Mouse (Mus musculus) kidney, adult 2 months (tissue): Measurements from ENCODE around the gene Ndc1. TPM values are rescaled to one million over a fixed set of nuclear protein-coding genes. Genes with fewer than 3 reads are reported as not detected.
A peak's percentile ranks its signal among the peaks of the same experiment; 100 is the strongest.

Experiments
- DNase-seq: peaks from one replicate; pipeline ENCODE4 v3.0.0; 2021
- H3K27ac ChIP-seq: fragments of 200-500 bp; 2 replicates; pipeline ENCODE4 v1.5.1; 2012; ENCODE audit warnings: low read depth, low read length, control low read depth, inconsistent platforms; ENCODE audit not compliant: insufficient read depth
- H3K27me3 ChIP-seq: fragments of 200-500 bp; replicated peaks from 2 replicates; pipeline ENCODE4 v1.6.1; 2012; ENCODE audit warnings: mild to moderate bottlenecking, moderate library complexity, low read length, inconsistent platforms; ENCODE audit not compliant: control insufficient read depth, insufficient read depth
- H3K36me3 ChIP-seq: fragments of 200-500 bp; 2 replicates; pipeline ENCODE4 v1.6.1; 2012; ENCODE audit warnings: mild to moderate bottlenecking, moderate library complexity, low read length, inconsistent platforms; ENCODE audit not compliant: control insufficient read depth, insufficient read depth
- H3K4me1 ChIP-seq: fragments of 200-500 bp; 2 replicates; pipeline ENCODE4 v1.6.1; 2011; ENCODE audit warnings: low read length; ENCODE audit not compliant: control insufficient read depth, insufficient read depth
- H3K4me3 ChIP-seq: fragments of 200-500 bp; 2 replicates; pipeline ENCODE4 v1.5.1; 2011; ENCODE audit warnings: mild to moderate bottlenecking, low read depth, low read length, control low read depth; ENCODE audit not compliant: insufficient read depth
- CTCF ChIP-seq: fragments of 200-500 bp; conservative IDR thresholded peaks from 2 replicates; pipeline ENCODE4 v1.5.1; 2011; ENCODE audit warnings: low read depth, mild to moderate bottlenecking, control low read depth, low read length, moderate library complexity, mixed read lengths; ENCODE audit not compliant: insufficient read depth, insufficient read length
- POLR2A ChIP-seq: fragments of 200-500 bp; IDR thresholded peaks from one replicate; pipeline ENCODE4 v1.6.1; 2011; ENCODE audit warnings: low read depth, low read length, control low read depth
- WGBS: fragments of 180-500 bp; shearing (Covaris S2); methylation state at CpG from one replicate; pipeline ENCODE4 v1.1.7; 2018; 5-methylcytosine and 5-hydroxymethylcytosine counted together
- polyA plus RNA-seq: library from polyadenylated mRNA; depleted of rRNA; stranded (reverse); fragments of >200 nt; gene quantifications from 2 replicates; pipeline ENCODE4 v1.2.3, GENCODE M21; 2012; rRNA removed

Ndc1 gene
- polyA plus RNA-seq: 11.3 and 16.1 TPM in 2 replicates

DNA sequence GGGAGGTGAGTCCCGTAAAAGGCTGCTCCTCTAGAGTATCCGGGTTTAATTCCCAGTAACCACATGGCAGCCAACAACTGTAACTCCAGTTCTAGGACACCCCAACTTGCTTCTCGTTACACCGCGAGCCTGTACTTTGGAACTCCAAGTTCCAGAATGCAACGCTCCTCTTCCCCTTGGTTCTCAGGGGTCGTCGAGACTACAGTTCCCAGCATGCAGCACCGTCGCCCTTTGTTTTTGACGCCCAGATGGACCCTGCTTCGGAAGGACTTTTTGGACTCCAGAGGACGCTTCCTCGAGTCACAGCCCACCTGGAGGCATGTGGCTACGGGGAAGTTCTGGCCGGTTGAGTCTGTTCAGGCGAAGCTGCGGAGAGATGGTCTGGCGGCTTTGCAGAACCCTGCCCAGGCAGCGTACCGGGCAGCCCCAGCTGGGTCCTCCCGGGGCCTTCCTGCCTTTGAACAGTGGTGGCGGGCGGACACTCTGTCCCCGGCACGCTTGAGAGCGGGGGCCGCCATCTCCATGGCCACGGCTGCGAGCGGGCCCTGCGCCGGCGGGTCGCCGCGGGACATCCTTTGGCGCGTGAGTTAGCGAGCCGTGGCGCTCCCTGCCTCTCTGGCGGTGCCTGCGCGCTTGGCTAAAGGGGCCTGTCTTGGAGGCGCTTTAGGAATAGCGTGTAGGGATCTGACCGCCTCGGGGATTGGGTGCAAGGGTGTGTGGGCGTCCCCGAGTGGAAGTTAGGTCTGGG, at the start of gene Ndc1:
TSS of gene Ndc1 (plus strand) at position 218 of the 748 bp plus-strand sequence.
- no peaks in the 10 kb centered on the region; the same call in 1 of the 2 replicates for H3K4me1 ChIP-seq
- WGBS: under 1% methylated on average over 51 of the region's 51 CpGs
- H3K27me3 ChIP-seq: no peaks in the 10 kb centered on the region
- H3K4me3 ChIP-seq: peak within 1 kb of the TSS; percentile 82
- DNase-seq: peak; percentile 92
- H3K27ac ChIP-seq: peak within 1 kb of the TSS; percentile 96
- TF ChIP-seq CTCF: no peak
- TF ChIP-seq POLR2A: no peak
- H3K36me3 ChIP-seq: no peaks in the 10 kb centered on the region

DNA sequence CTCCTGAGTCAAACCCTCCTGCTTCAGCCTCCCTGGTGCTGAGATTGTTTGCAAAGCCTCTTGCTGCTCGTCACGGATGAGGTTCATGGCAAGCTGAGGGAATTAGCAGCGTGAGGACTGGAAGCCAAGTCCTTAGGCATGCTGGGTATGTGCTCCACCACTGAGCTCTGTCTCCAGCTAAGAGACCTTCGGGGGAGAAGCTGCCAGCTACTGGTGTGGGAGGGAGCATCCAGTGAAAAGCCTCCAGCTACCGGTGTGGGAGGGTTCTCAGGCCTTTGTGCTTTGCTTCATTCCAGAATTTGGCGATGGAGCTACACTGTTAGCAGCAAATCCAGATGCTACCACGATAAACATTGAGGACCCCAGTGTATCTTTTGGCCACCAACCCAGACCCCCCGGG, 48.9 kb upstream of the Ndc1 start:
- no peak for DNase-seq
- Histone ChIP-seq H3K4me3 (no peak overlapping the region), H3K4me1 (no peaks in the 10 kb centered on the region; the same call in 1 of the 2 replicates), H3K27ac (no peak overlapping the region), H3K27me3 (no peaks in the 10 kb centered on the region), H3K36me3 (no peaks in the 10 kb centered on the region; the same call in 1 of the 2 replicates)
- 65% methylated on average over 8 of the region's 8 CpGs for WGBS
- TF ChIP-seq POLR2A: no peak
- TF ChIP-seq CTCF: no peak

DNA sequence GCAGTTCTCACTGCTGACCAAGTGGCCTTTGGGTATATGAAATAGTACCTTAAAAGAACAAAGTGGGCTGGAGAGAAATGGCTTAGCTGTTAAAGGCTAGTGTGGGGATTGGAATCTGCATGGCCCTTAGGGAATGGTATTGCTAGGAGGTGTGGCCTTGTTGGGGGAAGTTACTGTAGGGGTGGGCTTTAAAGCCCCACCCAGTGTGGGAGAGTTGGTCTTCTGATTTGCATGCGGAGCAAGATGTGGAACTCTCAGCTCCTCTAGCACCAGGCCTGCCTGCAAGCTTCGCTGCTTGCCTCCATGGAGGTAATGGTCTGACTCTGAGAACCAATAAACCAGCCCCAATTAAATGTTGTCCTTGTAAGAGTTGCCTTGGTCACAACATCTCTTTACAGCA, 46.5 kb upstream of the Ndc1 start:
- Histone ChIP-seq H3K4me3 (no peak overlapping the region), H3K27ac (no peak overlapping the region), H3K36me3 (no peaks in the 10 kb centered on the region; the same call in 1 of the 2 replicates), H3K27me3 (no peaks in the 10 kb centered on the region), H3K4me1 (no peaks in the 10 kb centered on the region)
- TF ChIP-seq POLR2A (no peak), CTCF (no peak)
- DNase-seq: no peak
- WGBS: 67% methylated on average over 2 of the region's 2 CpGs

DNA sequence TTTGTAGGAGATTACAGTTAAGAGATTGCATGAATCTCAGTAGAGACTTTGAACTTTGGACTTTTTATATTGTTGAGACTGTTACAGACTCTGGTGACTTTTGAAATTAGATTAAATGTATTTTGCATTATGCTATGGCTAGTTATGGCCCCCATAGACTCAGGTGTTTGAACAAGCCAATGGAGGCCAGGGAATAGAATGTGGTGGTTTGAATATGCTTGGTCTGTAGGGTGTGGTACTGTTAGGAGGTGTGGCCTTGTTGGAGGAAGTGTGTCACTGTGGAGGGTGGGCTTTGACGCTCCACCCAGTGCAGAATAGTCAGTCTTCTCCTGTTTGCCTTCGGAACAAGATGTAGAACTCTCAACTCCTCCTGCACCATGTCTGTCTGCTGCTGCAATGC, 44.5 kb upstream of the Ndc1 start:
- no peak for DNase-seq
- H3K4me3 ChIP-seq: no peak overlapping the region
- no peak overlapping the region for H3K27ac ChIP-seq
- H3K27me3 ChIP-seq: no peaks in the 10 kb centered on the region
- H3K36me3 ChIP-seq: no peaks in the 10 kb centered on the region; the same call in 1 of the 2 replicates
- 98% methylated on average over 2 of the region's 2 CpGs for WGBS
- TF ChIP-seq CTCF (no peak), POLR2A (no peak)
- no peaks in the 10 kb centered on the region for H3K4me1 ChIP-seq

DNA sequence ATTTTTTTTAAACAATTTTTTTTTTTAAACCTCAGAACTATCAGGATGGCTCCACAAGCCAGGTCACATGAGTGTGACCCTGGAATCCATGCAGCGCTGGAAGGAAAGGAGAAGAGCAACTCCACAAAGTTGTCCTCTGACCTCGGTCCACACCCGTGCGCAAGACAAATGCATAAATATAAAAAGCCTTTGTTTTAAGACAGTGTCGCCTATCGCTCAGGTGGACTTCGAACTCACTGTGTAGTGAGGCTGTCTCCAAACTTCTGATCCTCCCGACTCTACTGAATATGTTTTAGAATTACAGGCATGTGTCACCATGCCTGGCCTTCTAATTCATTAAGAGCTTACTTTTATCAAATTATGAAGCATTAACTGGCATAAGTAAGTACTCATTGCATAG, 39.1 kb upstream of the Ndc1 start:
- Histone ChIP-seq H3K27ac (no peak overlapping the region), H3K27me3 (no peaks in the 10 kb centered on the region), H3K4me1 (no peaks in the 10 kb centered on the region), H3K4me3 (no peak overlapping the region), H3K36me3 (no peaks in the 10 kb centered on the region)
- DNase-seq: no peak
- TF ChIP-seq CTCF (no peak), POLR2A (no peak)
- 85% methylated on average over 8 of the region's 8 CpGs for WGBS

DNA sequence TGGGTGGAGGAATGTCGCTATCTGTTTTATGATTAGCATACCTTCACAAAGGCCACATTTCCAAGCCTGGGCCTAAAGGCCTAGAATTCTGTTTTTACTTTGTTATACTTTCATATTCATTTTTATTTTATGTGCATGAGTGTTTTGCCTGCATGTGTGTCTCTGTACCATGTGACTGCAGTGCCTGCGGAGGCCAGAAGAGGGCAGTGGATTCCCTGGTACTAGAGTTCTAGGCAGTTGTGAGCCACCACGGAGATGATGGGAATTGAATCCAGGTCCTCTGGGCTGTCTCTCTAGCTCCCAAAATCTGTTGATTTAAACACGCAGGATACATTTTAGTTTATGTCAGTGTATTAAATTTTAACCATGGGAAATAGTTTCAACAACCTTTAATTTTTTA, 34.1 kb upstream of the Ndc1 start:
- 0 out of 2 replicates have a peak, but pooled peaks cover 5% of the 10 kb centered on the region for H3K4me1 ChIP-seq
- H3K36me3 ChIP-seq: no peaks in the 10 kb centered on the region
- no peak overlapping the region for H3K4me3 ChIP-seq
- TF ChIP-seq CTCF: 0 out of 2 replicates have a peak, but pooled peaks have one; percentile 27
- no peak for TF ChIP-seq POLR2A
- H3K27ac ChIP-seq: no peak overlapping the region
- no peaks in the 10 kb centered on the region for H3K27me3 ChIP-seq
- DNase-seq: no peak
- 95% methylated on average over 4 of the region's 4 CpGs for WGBS

DNA sequence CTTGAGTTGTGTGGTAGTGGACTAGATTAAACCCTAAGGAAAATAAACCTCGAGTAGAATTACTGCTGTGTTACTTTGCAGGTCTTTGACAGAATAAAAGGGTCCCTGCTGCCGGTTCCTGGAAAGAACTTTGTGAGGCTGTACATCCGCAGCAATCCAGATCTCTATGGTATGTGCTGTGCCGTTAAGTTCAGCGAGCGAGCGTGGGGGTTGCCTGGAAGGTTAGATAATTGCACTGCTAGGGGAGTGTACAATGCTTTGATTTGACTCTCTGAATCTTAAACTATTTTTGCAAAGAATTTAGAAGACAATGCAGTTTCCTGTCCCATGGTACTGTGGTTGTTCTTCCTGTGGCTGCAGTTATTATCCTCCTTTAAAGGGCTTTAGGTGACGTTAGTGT, 31.2 kb upstream of the Ndc1 start:
- DNase-seq: no peak
- no peak overlapping the region for H3K27ac ChIP-seq
- TF ChIP-seq POLR2A (no peak), CTCF (no peak)
- H3K4me1 ChIP-seq: 0 out of 2 replicates have a peak, but pooled peaks cover 5% of the 10 kb centered on the region
- no peaks in the 10 kb centered on the region for H3K36me3 ChIP-seq
- H3K27me3 ChIP-seq: no peaks in the 10 kb centered on the region
- H3K4me3 ChIP-seq: no peak overlapping the region
- WGBS: 52% methylated on average over 8 of the region's 8 CpGs
